Mouse (Mus musculus) urinary bladder, postnatal 4 days (tissue): ENCODE data around the gene Mtmr3.
A peak's percentile ranks its signal among the peaks of the same experiment; 100 is the strongest.

Experiments
- DNase-seq, 2 experiments: peaks; one replicate each; pipeline ENCODE4 v3.0.0; 2021 to 2022; ENCODE audit warnings: low spot score in 2 of 2

Gene Mtmr3

GRCm38 (mm10) chr11:4522142-4522664 lies 72.5 kb downstream of the Mtmr3 start:
- no peak for DNase-seq

GRCm38 (mm10) chr11:4518981-4519380 lies 75.7 kb downstream of the Mtmr3 start:
- no peak for DNase-seq

- DNase-seq: no peak
These were observed 87.2 kb downstream of the Mtmr3 start for GRCm38 (mm10) chr11:4507421-4507820.

- DNase-seq: no peak
These were observed 88.2 kb downstream of the Mtmr3 start for GRCm38 (mm10) chr11:4506486-4506885.

GRCm38 (mm10) chr11:4502206-4502605 lies 92.5 kb downstream of the Mtmr3 start:
- DNase-seq: no peak

GRCm38 (mm10) chr11:4500826-4501225 lies 93.8 kb downstream of the Mtmr3 start:
- DNase-seq: no peak

- DNase-seq: no peak
These were observed 94.4 kb downstream of the Mtmr3 start for GRCm38 (mm10) chr11:4500261-4500660.

- no peak for DNase-seq
These were observed 95.2 kb downstream of the Mtmr3 start for GRCm38 (mm10) chr11:4499456-4499855.

- DNase-seq: no peak
These were observed 95.9 kb downstream of the Mtmr3 start for GRCm38 (mm10) chr11:4498774-4499173.

GRCm38 (mm10) chr11:4497501-4498118 lies 97.1 kb downstream of the Mtmr3 start:
- no peak for DNase-seq

GRCm38 (mm10) chr11:4495021-4495540 lies 99.6 kb downstream of the Mtmr3 start:
- DNase-seq: no peak

GRCm38 (mm10) chr11:4489207-4489606 lies 105.5 kb downstream of the Mtmr3 start:
- no peak for DNase-seq

GRCm38 (mm10) chr11:4488798-4489197 lies 105.9 kb downstream of the Mtmr3 start:
- DNase-seq: no peak

- no peak for DNase-seq
These were observed 106.3 kb downstream of the Mtmr3 start for GRCm38 (mm10) chr11:4488367-4488766.

GRCm38 (mm10) chr11:4487401-4487965 lies 107.2 kb downstream of the Mtmr3 start:
- peak in 1 of 2 experiments; percentile 39 for DNase-seq

GRCm38 (mm10) chr11:4484541-4484940 lies 110.1 kb downstream of the Mtmr3 start:
- no peak for DNase-seq

GRCm38 (mm10) chr11:4482641-4483040 lies 112.0 kb downstream of the Mtmr3 start:
- DNase-seq: no peak

- no peak for DNase-seq
These were observed 118.4 kb downstream of the Mtmr3 start for GRCm38 (mm10) chr11:4476184-4476697.

GRCm38 (mm10) chr11:4472464-4473179 lies 122.0 kb downstream of the Mtmr3 start:
- no peak for DNase-seq

GRCm38 (mm10) chr11:4471734-4472133 lies 122.9 kb downstream of the Mtmr3 start:
- no peak for DNase-seq

- no peak for DNase-seq
These were observed 123.4 kb downstream of the Mtmr3 start for GRCm38 (mm10) chr11:4471251-4471650.

- DNase-seq: no peak
These were observed 125.6 kb downstream of the Mtmr3 start for GRCm38 (mm10) chr11:4469091-4469490.
